Mouse (Mus musculus) liver, embryonic 12.5 days (tissue): Measurements from ENCODE around the gene Olfr424. TPM values are rescaled to one million over a fixed set of nuclear protein-coding genes. Genes with fewer than 3 reads are reported as not detected.

ENCODE experiments used
- ATAC-seq: fragments of 200-750 bp; cut with Nextera tagmentation; 2 replicates; pipeline ENCODE4 v1.8.0; 2017; ENCODE audit warnings: moderate number of reproducible peaks, mild to moderate bottlenecking, moderate library complexity
- H3K27ac ChIP-seq: fragments of 300-500 bp; sonication (generic); 2 replicates; pipeline ENCODE4 v1.5.1; 2016; ENCODE audit warnings: mild to moderate bottlenecking
- H3K27me3 ChIP-seq: fragments of 300-500 bp; sonication (generic); replicated peaks from 2 replicates; pipeline ENCODE4 v1.6.1; 2016; ENCODE audit warnings: mild to moderate bottlenecking, moderate library complexity
- H3K36me3 ChIP-seq: fragments of 300-500 bp; sonication (generic); 2 replicates; pipeline ENCODE4 v1.6.1; 2016; ENCODE audit warnings: mild to moderate bottlenecking, moderate library complexity
- H3K4me1 ChIP-seq: fragments of 300-500 bp; sonication (generic); 2 replicates; pipeline ENCODE4 v1.6.1; 2016
- H3K4me2 ChIP-seq: fragments of 300-500 bp; sonication (generic); 2 replicates; pipeline ENCODE4 v1.6.1; 2016; ENCODE audit warnings: mild to moderate bottlenecking, moderate library complexity
- H3K4me3 ChIP-seq: fragments of 300-500 bp; sonication (generic); 2 replicates; pipeline ENCODE4 v1.5.1; 2016; ENCODE audit warnings: mild to moderate bottlenecking, moderate library complexity
- H3K9ac ChIP-seq: fragments of 300-500 bp; sonication (generic); 2 replicates; pipeline ENCODE4 v1.6.1; 2016; ENCODE audit warnings: mild to moderate bottlenecking, moderate library complexity
- H3K9me3 ChIP-seq: fragments of 300-500 bp; sonication (generic); replicated peaks from 2 replicates; pipeline ENCODE4 v1.6.1; 2016; ENCODE audit warnings: mild to moderate bottlenecking, moderate library complexity
- WGBS: fragments of 180-500 bp; shearing (Covaris S2); methylation state at CpG from one replicate; pipeline ENCODE4 v1.1.7; 2016; ENCODE audit not compliant: insufficient replicate concordance; 5-methylcytosine and 5-hydroxymethylcytosine counted together
- polyA plus RNA-seq: library from polyadenylated mRNA; unstranded; fragments of >200 nt; fragmentation: Nextera tagmentation; extraction: Ambion mirVana; gene quantifications from 2 replicates; pipeline ENCODE4 v1.2.1, GENCODE M21; 2016

Gene Olfr424
- polyA plus RNA-seq, result not detected in 2 replicates

DNA sequence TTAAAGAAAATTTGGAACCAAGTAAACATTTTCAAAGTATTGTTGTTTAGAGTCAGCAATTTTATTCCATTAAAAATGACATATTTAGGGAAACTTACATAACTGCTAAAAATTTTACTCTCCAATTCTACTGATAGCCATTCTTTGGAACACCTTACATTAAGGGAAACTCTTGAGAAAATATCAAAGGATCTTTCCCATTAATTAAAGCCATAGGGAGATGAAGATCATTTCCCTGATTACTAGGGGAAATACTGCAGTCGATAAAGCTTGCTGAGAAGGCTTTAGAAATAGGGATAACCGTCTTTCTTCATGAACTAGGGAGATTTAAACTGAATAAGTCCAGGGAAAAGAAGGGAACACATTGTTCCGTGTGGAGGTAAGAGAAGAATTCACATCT lies at the start of gene Olfr424:
Gene Olfr424, plus strand, starts transcription at position 301 of the 400 bp plus-strand sequence.
- no peak for ATAC-seq
- 61% methylated on average over 3 of the region's 3 CpGs for WGBS

DNA sequence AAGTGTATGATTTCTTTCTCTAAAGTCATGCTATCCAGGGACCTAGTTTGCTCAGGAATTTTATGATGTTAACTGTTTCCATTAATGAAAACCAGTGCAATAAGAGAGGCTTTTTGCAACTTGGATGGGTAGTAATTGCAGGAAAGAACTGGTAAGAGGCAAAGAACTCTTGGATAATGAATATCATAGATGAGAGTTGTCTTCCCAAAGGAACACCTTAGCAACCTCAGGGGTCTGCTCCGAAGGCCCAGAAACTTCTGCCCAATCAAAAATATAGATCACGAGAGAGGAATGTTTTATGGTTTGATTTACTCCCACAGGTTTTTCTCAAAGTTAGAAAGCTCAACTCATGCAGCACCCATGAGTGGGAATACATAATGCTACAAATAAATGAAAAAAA lies 47.3 kb upstream of the Olfr424 start, which contains the start of gene Olfr429:
Gene Olfr429, plus strand, starts transcription at position 301 of the 400 bp plus-strand sequence.
- no peak for ATAC-seq
- 74% methylated on average over 2 of the region's 2 CpGs for WGBS
- no peaks in the 10 kb centered on the region for H3K4me1 ChIP-seq

More for the DNA sequence above, at the start of gene Olfr424:
- Histone ChIP-seq H3K4me2 (no peak within 1 kb of the TSS), H3K36me3 (no peaks in the 10 kb centered on the region), H3K4me1 (no peaks in the 10 kb centered on the region), H3K4me3 (no peak within 1 kb of the TSS), H3K27me3 (no peaks in the 10 kb centered on the region), H3K9ac (no peak within 1 kb of the TSS), H3K27ac (no peak within 1 kb of the TSS), H3K9me3 (no peaks in the 10 kb centered on the region)

DNA sequence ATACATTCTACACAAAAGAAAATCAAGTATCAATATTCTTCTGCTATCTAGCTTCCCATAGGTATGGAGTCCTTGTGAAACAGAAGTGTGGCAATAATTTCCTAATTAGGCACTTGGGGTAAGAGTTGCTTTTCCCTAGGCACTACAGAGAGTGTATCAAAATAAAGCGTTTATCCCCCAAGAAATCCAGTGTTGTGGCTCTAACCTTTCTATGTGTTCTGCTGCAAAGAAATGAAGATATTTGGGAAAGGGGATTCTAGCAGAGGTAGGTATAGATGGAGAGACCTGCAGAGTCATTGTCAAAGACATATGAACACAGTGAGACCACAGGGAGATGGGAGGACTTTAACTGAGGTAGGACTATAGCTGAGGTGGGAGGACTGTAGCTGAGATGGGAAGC lies 34.7 kb upstream of the Olfr424 start, which contains the start of gene Olfr427:
Gene Olfr427, plus strand, starts transcription at position 301 of the 400 bp plus-strand sequence.
- WGBS, result 65% methylated on average over 1 of the region's 1 CpGs

More for the DNA sequence above, 47.3 kb upstream of the Olfr424 start, which contains the start of gene Olfr429:
- H3K9me3 ChIP-seq, result no peaks in the 10 kb centered on the region
- no peak within 1 kb of the TSS for H3K9ac ChIP-seq
- no peak within 1 kb of the TSS for H3K4me3 ChIP-seq
- no peaks in the 10 kb centered on the region for H3K36me3 ChIP-seq
- H3K27me3 ChIP-seq, result no peaks in the 10 kb centered on the region
- no peak within 1 kb of the TSS for H3K4me2 ChIP-seq
- no peak within 1 kb of the TSS for H3K27ac ChIP-seq

DNA sequence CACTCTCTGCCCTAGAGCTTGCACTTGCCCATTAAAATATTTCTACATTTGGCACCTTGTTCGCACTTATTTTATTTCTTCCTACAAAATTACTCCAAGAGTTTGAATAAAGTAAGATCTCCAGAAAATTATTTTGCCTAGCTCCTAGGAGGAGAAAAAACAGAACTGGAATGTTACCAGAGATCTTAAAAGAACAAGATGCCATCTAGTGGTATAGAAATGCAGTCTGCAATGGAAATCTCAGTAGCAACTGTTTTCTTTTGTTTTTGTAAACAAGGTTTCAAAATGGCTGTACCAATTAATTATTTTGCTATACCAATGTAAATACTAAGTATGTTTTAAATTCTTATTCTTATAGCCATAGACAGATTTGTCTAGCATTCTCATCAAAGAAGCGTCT lies 27.6 kb upstream of the Olfr424 start:
- Histone ChIP-seq H3K4me1 (no peaks in the 10 kb centered on the region), H3K36me3 (no peaks in the 10 kb centered on the region), H3K4me2 (no peak overlapping the region), H3K27ac (no peak overlapping the region), H3K9me3 (no peaks in the 10 kb centered on the region), H3K4me3 (no peak overlapping the region), H3K27me3 (no peaks in the 10 kb centered on the region), H3K9ac (no peak overlapping the region)
- no peak for ATAC-seq
- 47% methylated on average over 2 of the region's 2 CpGs for WGBS

More for the DNA sequence above, 34.7 kb upstream of the Olfr424 start, which contains the start of gene Olfr427:
- H3K9me3 ChIP-seq, result no peaks in the 10 kb centered on the region
- H3K4me3 ChIP-seq, result no peak within 1 kb of the TSS
- no peak within 1 kb of the TSS for H3K4me2 ChIP-seq
- H3K36me3 ChIP-seq, result no peaks in the 10 kb centered on the region
- H3K27ac ChIP-seq, result no peak within 1 kb of the TSS
- H3K27me3 ChIP-seq, result no peaks in the 10 kb centered on the region
- no peaks in the 10 kb centered on the region for H3K4me1 ChIP-seq
- ATAC-seq, result no peak
- no peak within 1 kb of the TSS for H3K9ac ChIP-seq

DNA sequence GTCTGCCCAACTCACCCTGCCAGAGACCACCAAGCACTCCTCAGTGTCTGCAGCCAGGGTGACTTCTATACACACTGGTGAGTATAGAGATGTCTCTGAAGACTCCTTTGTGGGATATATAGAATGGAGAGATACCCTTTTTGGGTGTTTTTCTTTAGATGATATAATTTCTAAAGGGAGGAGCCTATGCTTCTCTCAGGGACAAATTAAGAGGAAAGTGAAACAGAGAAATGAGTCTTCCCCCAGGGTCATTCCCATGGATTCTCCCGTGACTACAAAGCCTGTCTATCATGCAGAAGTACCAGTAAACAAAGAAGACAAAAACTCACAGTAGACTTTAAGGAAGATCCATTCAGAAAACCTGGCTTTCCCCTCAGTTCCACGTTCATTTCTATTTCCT lies 10.3 kb upstream of the Olfr424 start, which contains the start of gene Olfr231:
Gene Olfr231, minus strand, starts transcription at position 101 of the 400 bp plus-strand sequence.
- Histone ChIP-seq H3K27ac (no peak within 1 kb of the TSS), H3K9me3 (no peaks in the 10 kb centered on the region), H3K4me3 (no peak within 1 kb of the TSS), H3K36me3 (no peaks in the 10 kb centered on the region), H3K9ac (no peak within 1 kb of the TSS), H3K4me1 (no peaks in the 10 kb centered on the region), H3K27me3 (no peaks in the 10 kb centered on the region), H3K4me2 (no peak within 1 kb of the TSS)
- ATAC-seq, result no peak
- 46% methylated on average over 2 of the region's 2 CpGs for WGBS

DNA sequence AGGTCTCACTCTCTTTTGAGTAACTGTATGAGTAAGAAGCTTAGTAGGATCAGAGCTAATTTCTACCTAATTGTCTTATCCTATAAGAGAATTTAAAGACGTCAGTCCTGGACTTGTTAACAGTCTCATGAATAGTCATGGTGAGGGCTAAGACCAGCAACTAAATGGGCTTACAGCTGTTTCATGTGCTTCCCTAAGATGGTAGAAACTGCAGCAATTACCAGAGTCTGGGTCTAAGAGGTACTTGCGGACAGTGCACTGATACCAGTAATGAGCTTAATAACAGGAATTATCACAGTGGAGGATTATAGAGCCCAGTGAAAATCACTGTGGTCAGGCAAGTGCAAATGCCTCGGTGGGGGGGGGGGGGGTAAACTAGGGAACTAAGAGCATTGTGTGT lies 682 bp downstream of the Olfr424 start:
- H3K9me3 ChIP-seq, result no peaks in the 10 kb centered on the region
- 63% methylated on average over 3 of the region's 3 CpGs for WGBS
- no peak for ATAC-seq
- no peak overlapping the region for H3K4me3 ChIP-seq
- no peaks in the 10 kb centered on the region for H3K27me3 ChIP-seq
- H3K9ac ChIP-seq, result no peak overlapping the region
- H3K27ac ChIP-seq, result no peak overlapping the region
- no peak overlapping the region for H3K4me2 ChIP-seq
- H3K36me3 ChIP-seq, result no peaks in the 10 kb centered on the region
- H3K4me1 ChIP-seq, result no peaks in the 10 kb centered on the region

DNA sequence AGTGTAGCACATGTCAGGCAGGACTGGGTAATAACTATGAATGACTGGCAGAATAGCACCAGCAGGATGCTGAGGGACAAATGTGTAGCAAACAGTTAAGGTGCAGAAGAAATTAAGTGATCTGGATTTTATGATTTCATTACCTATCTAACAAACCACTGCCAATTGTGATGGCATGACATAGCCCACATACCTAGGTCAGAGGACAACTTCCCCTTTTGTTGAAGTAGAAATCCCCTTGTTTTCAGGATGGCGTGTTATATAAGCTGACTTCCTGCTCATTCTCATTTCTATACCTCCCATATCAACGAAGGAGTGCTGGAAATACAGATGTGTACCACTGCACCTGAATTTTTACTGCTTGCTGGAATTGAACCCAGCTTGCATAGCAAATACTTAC lies 10.1 kb downstream of the Olfr424 start:
- no peaks in the 10 kb centered on the region for H3K9me3 ChIP-seq
- H3K4me3 ChIP-seq, result no peak overlapping the region
- H3K9ac ChIP-seq, result no peak overlapping the region
- no peak overlapping the region for H3K27ac ChIP-seq
- no peak for ATAC-seq
- WGBS, result 36% methylated on average over 2 of the region's 2 CpGs
- no peaks in the 10 kb centered on the region for H3K36me3 ChIP-seq
- no peak overlapping the region for H3K4me2 ChIP-seq
- H3K4me1 ChIP-seq, result no peaks in the 10 kb centered on the region
- H3K27me3 ChIP-seq, result no peaks in the 10 kb centered on the region

DNA sequence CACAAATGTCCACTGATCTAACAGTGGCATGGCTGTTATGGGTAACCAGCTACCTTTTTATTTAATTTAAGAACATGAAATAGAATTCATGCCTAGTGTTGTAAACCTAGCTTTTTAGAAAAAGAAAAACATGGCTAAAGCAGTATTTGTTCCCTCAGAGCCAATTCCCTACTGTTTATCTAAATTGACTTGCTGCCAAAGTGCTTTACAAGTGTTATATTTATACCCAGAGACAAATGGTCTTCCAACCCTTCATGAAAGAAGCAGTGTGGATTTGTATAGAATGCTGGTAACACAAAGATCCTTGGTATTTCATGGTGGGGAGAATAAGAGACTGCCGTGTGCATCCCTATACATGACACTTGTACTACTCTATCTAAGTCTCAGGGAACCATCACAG lies 15.4 kb downstream of the Olfr424 start:
- no peaks in the 10 kb centered on the region for H3K9me3 ChIP-seq
- no peaks in the 10 kb centered on the region for H3K4me1 ChIP-seq
- no peak overlapping the region for H3K4me2 ChIP-seq
- H3K9ac ChIP-seq, result no peak overlapping the region
- no peak overlapping the region for H3K4me3 ChIP-seq
- H3K36me3 ChIP-seq, result no peaks in the 10 kb centered on the region
- H3K27me3 ChIP-seq, result no peaks in the 10 kb centered on the region
- no peak overlapping the region for H3K27ac ChIP-seq
- 67% methylated on average over 1 of the region's 1 CpGs for WGBS
- no peak for ATAC-seq

DNA sequence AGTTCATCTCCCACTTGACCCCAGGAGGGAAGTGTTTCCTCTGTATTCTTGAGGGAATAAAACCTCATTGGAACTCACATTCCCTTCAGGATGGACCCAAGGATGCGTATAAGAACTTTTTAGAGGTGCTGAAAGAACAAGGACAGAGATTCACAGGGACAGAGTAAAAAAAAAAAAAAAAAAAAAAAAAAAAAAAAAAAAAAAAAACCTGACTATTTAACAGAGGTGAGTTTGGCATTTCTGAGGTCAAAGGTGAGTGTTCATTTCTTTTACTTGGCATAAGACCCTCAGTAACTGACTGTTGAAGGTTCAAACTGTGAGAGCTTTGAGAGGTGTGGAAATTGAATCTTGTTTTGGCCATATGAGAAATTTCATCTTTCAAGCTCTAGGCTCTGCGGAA lies 18.0 kb downstream of the Olfr424 start:
- H3K27ac ChIP-seq, result no peak overlapping the region
- H3K9me3 ChIP-seq, result no peaks in the 10 kb centered on the region
- no peaks in the 10 kb centered on the region for H3K36me3 ChIP-seq
- H3K27me3 ChIP-seq, result no peaks in the 10 kb centered on the region
- ATAC-seq, result no peak
- H3K4me3 ChIP-seq, result no peak overlapping the region
- 78% methylated on average over 2 of the region's 2 CpGs for WGBS
- no peak overlapping the region for H3K4me2 ChIP-seq
- no peak overlapping the region for H3K9ac ChIP-seq
- no peaks in the 10 kb centered on the region for H3K4me1 ChIP-seq

DNA sequence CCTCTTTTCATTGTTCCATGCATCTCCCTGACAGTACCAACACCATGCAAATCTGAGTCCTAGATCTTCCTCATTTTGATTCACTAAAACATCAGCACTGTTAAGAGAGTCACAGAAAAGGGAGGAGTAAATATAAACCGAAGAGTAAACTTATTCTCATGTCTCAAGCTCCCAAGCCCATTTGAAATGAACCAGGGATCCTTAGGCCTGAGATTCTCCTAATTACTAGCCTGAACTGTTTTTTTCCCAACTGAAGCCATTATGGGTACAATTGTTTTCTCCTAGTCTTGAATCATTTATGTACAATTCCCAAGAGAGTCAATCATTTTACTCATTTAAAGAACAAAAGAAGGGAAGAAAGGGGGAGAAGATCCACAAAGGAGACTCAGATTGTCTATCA lies 24.0 kb downstream of the Olfr424 start, which contains the start of gene Olfr420:
Gene Olfr420, plus strand, starts transcription at position 301 of the 400 bp plus-strand sequence.
- Histone ChIP-seq H3K27ac (no peak within 1 kb of the TSS), H3K4me1 (peaks cover 8% of the 10 kb centered on the region), H3K36me3 (no peaks in the 10 kb centered on the region), H3K9ac (no peak within 1 kb of the TSS), H3K4me2 (no peak within 1 kb of the TSS), H3K4me3 (no peak within 1 kb of the TSS), H3K27me3 (no peaks in the 10 kb centered on the region), H3K9me3 (no peaks in the 10 kb centered on the region)
- 69% methylated on average over 1 of the region's 1 CpGs for WGBS
- no peak for ATAC-seq

DNA sequence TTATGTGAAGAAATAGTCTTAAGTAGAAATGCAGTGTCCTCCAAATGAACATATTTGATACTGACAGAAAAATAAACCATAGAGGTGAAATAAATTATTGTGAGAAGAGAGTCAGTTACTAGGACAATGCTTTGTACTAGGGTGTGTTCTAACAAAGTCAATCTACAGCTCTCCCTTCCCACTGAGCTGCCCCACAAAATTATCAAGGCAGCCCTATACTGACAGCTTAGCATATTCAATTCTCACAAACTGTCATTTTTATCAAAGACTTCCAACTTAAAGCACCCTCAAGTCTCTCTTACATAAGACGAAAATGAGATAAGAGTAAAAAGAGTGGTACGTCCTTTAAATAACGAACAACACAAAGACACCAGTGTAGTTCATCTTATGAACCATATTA lies 26.3 kb downstream of the Olfr424 start:
- ATAC-seq, result peak; percentile 35; the same call in 1 of the 2 replicates

DNA sequence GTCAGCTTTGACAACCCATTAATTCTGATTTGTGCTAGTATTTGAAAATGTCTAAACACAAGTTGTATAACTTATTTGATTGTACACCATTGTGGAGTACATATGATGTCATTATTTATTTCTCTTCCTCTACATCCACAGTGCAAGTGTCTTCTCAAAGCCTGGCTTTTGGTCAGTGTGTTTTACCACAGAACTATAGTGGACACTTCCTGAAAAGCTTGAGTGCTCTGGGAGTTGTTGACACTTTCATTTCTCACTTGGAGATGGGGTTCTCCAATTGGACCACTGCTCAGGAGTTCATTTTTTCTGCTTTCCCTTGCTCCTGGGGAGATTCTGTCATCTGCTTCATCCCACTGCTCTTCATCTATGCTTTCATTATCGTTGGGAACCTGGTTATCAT lies 27.2 kb downstream of the Olfr424 start:
- no peak overlapping the region for H3K4me2 ChIP-seq
- H3K27me3 ChIP-seq, result no peaks in the 10 kb centered on the region
- 38% methylated on average over 1 of the region's 1 CpGs for WGBS
- H3K9me3 ChIP-seq, result no peaks in the 10 kb centered on the region
- H3K36me3 ChIP-seq, result no peaks in the 10 kb centered on the region
- H3K4me3 ChIP-seq, result no peak overlapping the region
- peaks cover 8% of the 10 kb centered on the region for H3K4me1 ChIP-seq
- no peak overlapping the region for H3K27ac ChIP-seq
- no peak overlapping the region for H3K9ac ChIP-seq
- ATAC-seq, result no peak

More for the DNA sequence above, 26.3 kb downstream of the Olfr424 start:
- Histone ChIP-seq H3K27me3 (no peaks in the 10 kb centered on the region), H3K36me3 (no peaks in the 10 kb centered on the region), H3K4me1 (peaks cover 8% of the 10 kb centered on the region), H3K27ac (no peak overlapping the region), H3K4me3 (no peak overlapping the region), H3K9me3 (no peaks in the 10 kb centered on the region), H3K9ac (no peak overlapping the region), H3K4me2 (no peak overlapping the region)
- 38% methylated on average over 3 of the region's 3 CpGs for WGBS

DNA sequence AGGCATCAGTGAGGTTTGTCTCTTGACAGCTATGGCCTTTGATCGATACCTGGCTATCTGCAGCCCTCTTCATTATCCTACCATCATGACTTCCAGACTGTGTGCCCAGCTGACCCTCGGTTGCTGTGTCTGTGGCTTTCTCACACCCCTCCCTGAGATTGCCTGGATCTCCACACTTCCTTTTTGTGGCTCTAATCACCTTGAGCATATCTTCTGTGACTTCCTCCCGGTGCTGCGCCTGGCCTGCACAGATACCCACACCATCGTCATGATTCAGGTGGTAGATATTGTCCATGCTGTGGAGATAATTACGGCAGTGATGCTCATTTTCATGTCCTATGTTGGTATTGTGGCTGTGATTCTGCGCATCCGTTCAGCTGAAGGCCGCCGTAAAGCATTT lies 27.8 kb downstream of the Olfr424 start:
- Histone ChIP-seq H3K9ac (no peak overlapping the region), H3K36me3 (no peaks in the 10 kb centered on the region), H3K4me2 (no peak overlapping the region), H3K27me3 (no peaks in the 10 kb centered on the region), H3K27ac (no peak overlapping the region), H3K4me3 (no peak overlapping the region), H3K9me3 (no peaks in the 10 kb centered on the region), H3K4me1 (peaks cover 8% of the 10 kb centered on the region)
- WGBS, result 42% methylated on average over 10 of the region's 10 CpGs
- peak; percentile 59 for ATAC-seq
